Mouse (Mus musculus) embryonic stem cell, embryonic (primary cell): ENCODE data around the gene Utp11.

Experiments
- CTCF ChIA-PET, 4 experiments: fragments of 300-600 bp in 2 of 4; fragments of 350-600 bp in 2 of 4; sonication (Branson Sonifier 250); formaldehyde crosslinking; loops; one replicate each; lab custom pipeline; 2022; ENCODE audit warnings: inconsistent platforms in 2 of 4; lab: Charles Lee
- POLR2A ChIA-PET, 4 experiments: fragments of 300-600 bp in 2 of 4; fragments of 350-600 bp in 2 of 4; sonication (Branson Sonifier 250); formaldehyde crosslinking; loops; one replicate each; lab custom pipeline; 2022; ENCODE audit warnings: antibody characterized with exemption in 4 of 4, inconsistent platforms in 1 of 4; lab: Charles Lee

Gene Utp11

GRCm38 (mm10) chr4:124708518-124709477, 15.4 kb upstream of the Utp11 start:
- CTCF ChIA-PET = interaction anchor here in 3 of 4 experiments (0.5 to 1.2 kb wide), 8 partner anchors 8 to 197 kb away, joined by 3 to 10 read pairs (median 4); partner anchors contain the start of genes Fhl3 (in 1 of the 3), Mtf1 (in 1 of the 3) and Utp11 (in 1 of the 3)

GRCm38 (mm10) chr4:124708200-124708517, 14.8 kb upstream of the Utp11 start:
- ChIA-PET CTCF (interaction anchor here in 2 of 4 experiments (0.6 to 1.1 kb wide), 3 partner anchors 8 to 93 kb away, joined by 3 to 4 read pairs (median 4); partner anchors contain the start of gene Fhl3 (in 1 of the 2)), POLR2A (interaction anchor here in 3 of 4 experiments (0.6 to 3.9 kb wide), 16 partner anchors 8 to 876 kb away, joined by 3 to 48 read pairs (median 6); partner anchors contain the start of genes Fhl3 (in 2 of the 3), Mtf1 (in 2 of the 3), Utp11 (in 2 of the 3) and Maneal (in 1 of the 3))

More at GRCm38 (mm10) chr4:124708518-124709477, 15.4 kb upstream of the Utp11 start:
- POLR2A ChIA-PET = interaction anchor here (0.6 to 3.9 kb wide), 32 partner anchors 8 to 1551 kb away, joined by 3 to 48 read pairs (median 4); partner anchors contain the start of genes Fhl3 (in 3 of the 4), Mtf1 (in 2 of the 4), Utp11 (in 2 of the 4) and Maneal (in 1 of the 4)

- ChIA-PET POLR2A (interaction anchor here in 3 of 4 experiments (0.6 to 3.9 kb wide), 14 partner anchors 7 to 876 kb away, joined by 3 to 48 read pairs (median 6); partner anchors contain the start of genes Fhl3 (in 2 of the 3), Mtf1 (in 2 of the 3), Utp11 (in 2 of the 3) and Maneal (in 1 of the 3)), CTCF (interaction anchor here in 2 of 4 experiments (0.6 to 1.1 kb wide), 4 partner anchors 7 to 635 kb away, joined by 3 to 4 read pairs (median 4); partner anchors contain the start of gene Fhl3 (in 1 of the 2))
These were observed 14.2 kb upstream of the Utp11 start for GRCm38 (mm10) chr4:124707381-124708199.

- ChIA-PET POLR2A (interaction anchor here in 2 of 4 experiments (0.6 to 1.3 kb wide), 4 partner anchors 8 to 679 kb away, joined by 3 to 5 read pairs (median 4); partner anchors contain the start of gene Utp11 (in 1 of the 2)), CTCF (interaction anchor here in 1 of 4 experiments (0.5 kb wide), 1 partner anchor 529 kb away, joined by 8 read pairs; no protein-coding TSS in a partner anchor)
These were observed 12.4 kb upstream of the Utp11 start for GRCm38 (mm10) chr4:124705661-124706269.

GRCm38 (mm10) chr4:124704797-124705474, 11.5 kb upstream of the Utp11 start:
- CTCF ChIA-PET = interaction anchor here in 3 of 4 experiments (0.5 to 0.7 kb wide), 4 partner anchors 60 to 1454 kb away, joined by 3 to 8 read pairs (median 4); no protein-coding TSS in a partner anchor
- POLR2A ChIA-PET = interaction anchor here (0.6 to 1.5 kb wide), 7 partner anchors 8 to 1381 kb away, joined by 3 to 5 read pairs (median 3); partner anchors contain the start of gene Utp11 (in 2 of the 4)

- ChIA-PET POLR2A (interaction anchor here (0.6 to 1.5 kb wide), 9 partner anchors 7 to 1380 kb away, joined by 3 to 5 read pairs (median 3); partner anchors contain the start of genes Utp11 (in 2 of the 4) and Pou3f1 (in 1 of the 4)), CTCF (interaction anchor here in 3 of 4 experiments (0.5 to 0.7 kb wide), 5 partner anchors 21 to 450 kb away, joined by 3 to 4 read pairs (median 3); partner anchors contain the start of gene Mtf1 (in 1 of the 3))
These were observed 10.7 kb upstream of the Utp11 start for GRCm38 (mm10) chr4:124703881-124704796.

GRCm38 (mm10) chr4:124703406-124703805, 10.0 kb upstream of the Utp11 start:
- POLR2A ChIA-PET = interaction anchor here in 3 of 4 experiments (0.7 to 4.4 kb wide), 7 partner anchors 10 to 178 kb away, joined by 3 to 17 read pairs (median 4); partner anchors contain the start of genes Pou3f1 (in 1 of the 3), Sf3a3 (in 1 of the 3) and Utp11 (in 1 of the 3)
- CTCF ChIA-PET = interaction anchor here in 2 of 4 experiments (0.6 to 0.7 kb wide), 2 partner anchors 98 to 144 kb away, joined by 3 read pairs; partner anchors contain the start of gene Mtf1 (in 1 of the 2)

GRCm38 (mm10) chr4:124701916-124702315, 8.5 kb upstream of the Utp11 start:
- ChIA-PET CTCF (interaction anchor here in 3 of 4 experiments (0.6 to 2.6 kb wide), 8 partner anchors 8 to 204 kb away, joined by 3 to 12 read pairs (median 4); partner anchors contain the start of gene Sf3a3 (in 2 of the 3)), POLR2A (interaction anchor here (0.5 to 4.4 kb wide), 20 partner anchors 8 to 1767 kb away, joined by 3 to 48 read pairs (median 5); partner anchors contain the start of genes Sf3a3 (in 2 of the 4), 1110065P20Rik (in 1 of the 4), Mtf1 (in 1 of the 4) and Snip1 (in 1 of the 4))

- ChIA-PET POLR2A (interaction anchor here (0.5 to 4.4 kb wide), 28 partner anchors 8 to 365 kb away, joined by 3 to 48 read pairs (median 5); partner anchors contain the start of genes Sf3a3 (in 3 of the 4), 1110065P20Rik (in 1 of the 4), Mtf1 (in 1 of the 4) and Snip1 (in 1 of the 4)), CTCF (interaction anchor here in 3 of 4 experiments (0.6 to 2.6 kb wide), 10 partner anchors 9 to 205 kb away, joined by 3 to 12 read pairs (median 4); partner anchors contain the start of genes Sf3a3 (in 2 of the 3) and Mtf1 (in 1 of the 3))
These were observed 7.8 kb upstream of the Utp11 start for GRCm38 (mm10) chr4:124701052-124701845.

- ChIA-PET POLR2A (interaction anchor here (0.6 to 4.4 kb wide), 35 partner anchors 8 to 1045 kb away, joined by 3 to 48 read pairs (median 4); partner anchors contain the start of genes Sf3a3 (in 3 of the 4), Mtf1 (in 1 of the 4) and Rragc (in 1 of the 4)), CTCF (interaction anchor here (0.6 to 2.6 kb wide), 14 partner anchors 8 to 1138 kb away, joined by 3 to 12 read pairs (median 4); partner anchors contain the start of genes Sf3a3 (in 2 of the 4) and Mtf1 (in 1 of the 4))
These were observed 7.0 kb upstream of the Utp11 start, which contains the start of gene Fhl3 for GRCm38 (mm10) chr4:124700248-124700971. TSS of gene Fhl3 (plus strand) at chr4:124700701.

- ChIA-PET CTCF (interaction anchor here (0.6 to 2.6 kb wide), 10 partner anchors 11 to 1139 kb away, joined by 3 to 12 read pairs (median 3); partner anchors contain the start of genes Mtf1 (in 1 of the 4) and Sf3a3 (in 1 of the 4)), POLR2A (interaction anchor here (0.6 to 4.4 kb wide), 25 partner anchors 8 to 730 kb away, joined by 3 to 48 read pairs (median 4); partner anchors contain the start of gene Sf3a3 (in 3 of the 4))
These were observed 6.4 kb upstream of the Utp11 start for GRCm38 (mm10) chr4:124699791-124700190.

- POLR2A ChIA-PET = interaction anchor here in 2 of 4 experiments (0.6 to 3.4 kb wide), 11 partner anchors 8 to 596 kb away, joined by 3 to 27 read pairs (median 4); partner anchors contain the start of genes Inpp5b (in 1 of the 2), Mtf1 (in 1 of the 2) and Sf3a3 (in 1 of the 2)
- CTCF ChIA-PET = interaction anchor here in 3 of 4 experiments (0.5 to 1.9 kb wide), 4 partner anchors 11 to 584 kb away, joined by 3 to 7 read pairs (median 4); no protein-coding TSS in a partner anchor
These were observed 2.6 kb upstream of the Utp11 start for GRCm38 (mm10) chr4:124695786-124696516.
